Mouse (Mus musculus) small intestine, adult 2 months (tissue): Measurements from ENCODE around the gene Nav2.

Source experiments
- CTCF ChIP-seq: fragments of 200-500 bp; IDR thresholded peaks from 2 replicates; pipeline ENCODE4 v1.5.1; 2012; ENCODE audit warnings: low read depth, mild to moderate bottlenecking, control low read depth, inconsistent platforms, low read length, moderate library complexity, mixed read lengths; ENCODE audit not compliant: insufficient replicate concordance, insufficient read length; ENCODE audit errors: extremely low read depth
- POLR2A ChIP-seq: fragments of 200-500 bp; IDR thresholded peaks from 2 replicates; pipeline ENCODE4 v1.6.1; 2012; ENCODE audit warnings: low read depth, mild to moderate bottlenecking, control low read depth, inconsistent platforms, low read length, moderate library complexity

DNA sequence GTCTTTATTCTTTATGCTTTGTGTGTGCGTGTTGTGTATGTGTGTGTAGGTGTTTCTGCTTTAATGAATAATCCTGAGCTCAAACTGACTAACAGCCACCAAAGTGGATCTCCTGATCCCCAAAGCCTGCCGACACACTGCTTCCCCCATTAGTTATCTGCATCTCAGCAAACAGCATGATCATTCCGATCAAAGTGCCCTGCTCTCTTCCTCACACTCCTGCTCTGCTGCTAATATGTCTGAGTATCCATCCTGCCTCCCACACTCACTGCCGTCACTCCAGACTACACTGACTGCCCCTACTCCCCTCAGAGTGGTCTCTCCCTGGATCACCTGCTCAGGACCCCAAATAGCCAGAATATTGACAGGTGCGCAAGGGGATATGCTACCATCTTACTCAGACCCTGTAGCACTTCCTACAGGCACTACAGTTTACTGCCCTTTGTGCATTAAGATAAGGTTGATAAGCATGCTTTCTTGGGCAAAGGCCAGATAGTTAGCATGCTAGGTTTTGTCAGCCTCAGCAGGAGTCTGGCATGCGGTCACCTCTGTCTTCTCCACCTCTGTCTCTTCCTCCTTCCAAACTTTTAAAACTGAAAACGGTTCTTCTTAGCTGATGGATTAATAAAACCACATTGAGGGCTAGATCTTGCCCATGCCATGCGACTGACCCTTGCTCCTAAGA is 382.8 kb downstream of the Nav2 start:
- TF ChIP-seq POLR2A (no peak), CTCF (no peak)
